Mouse (Mus musculus) urinary bladder, postnatal 25 days (tissue): ENCODE data around the gene Xlr5b.
"Not testable (repeated sequence)": the region's sequence is repeated elsewhere in the genome, so short reads cannot be mapped to it uniquely, and the experiment has no call there.

Experiments
- DNase-seq: peaks from one replicate; pipeline ENCODE4 v3.0.0; 2022; ENCODE audit warnings: low spot score

Gene Xlr5b

DNA sequence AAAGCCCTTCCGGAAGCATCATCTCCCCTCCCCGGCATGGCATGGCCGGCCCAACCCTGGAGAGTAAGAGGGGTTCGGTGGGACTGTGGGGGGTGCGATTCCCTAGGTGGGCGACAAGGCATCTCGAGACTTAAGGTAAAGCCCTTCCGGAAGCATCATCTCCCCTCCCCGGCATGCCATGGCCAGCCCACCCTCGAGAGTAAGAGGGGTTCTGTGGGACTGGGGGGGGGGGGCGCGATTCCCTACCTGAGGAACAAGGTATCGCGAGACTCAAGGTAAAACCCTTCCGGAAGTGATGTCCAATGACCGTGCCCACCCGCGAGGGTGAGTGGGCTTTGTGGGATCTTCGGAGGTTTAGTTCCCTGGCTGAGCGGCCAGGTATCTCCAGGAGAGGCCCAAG lies at the start of gene Xlr5b:
Gene Xlr5b (plus strand): TSS at position 301 of the 400 bp plus-strand sequence.
- not testable (repeated sequence) for DNase-seq

DNA sequence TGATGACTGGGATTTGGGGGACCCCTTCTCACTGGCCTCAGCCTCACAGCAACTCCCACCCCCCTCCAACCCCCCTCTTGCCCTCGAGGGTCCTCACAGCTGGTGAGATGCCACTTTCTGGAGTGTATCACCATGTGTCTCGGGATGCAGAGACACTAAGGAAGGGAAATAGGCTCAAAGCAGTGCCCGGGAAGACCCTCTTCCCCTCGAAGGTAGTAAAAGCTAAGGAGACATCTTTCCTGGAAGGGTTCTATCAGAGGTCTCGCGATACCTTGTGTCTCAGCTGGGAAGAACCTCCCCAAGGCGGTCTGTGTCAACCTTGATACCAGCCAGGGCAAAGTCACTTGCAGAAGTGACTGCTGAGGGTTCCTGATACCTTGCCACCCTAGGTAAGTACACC lies 31.8 kb upstream of the Xlr5b start, which contains the start of gene Gm14685:
Gene Gm14685 (plus strand): TSS at position 301 of the 400 bp plus-strand sequence.
- DNase-seq, result not testable (repeated sequence)

DNA sequence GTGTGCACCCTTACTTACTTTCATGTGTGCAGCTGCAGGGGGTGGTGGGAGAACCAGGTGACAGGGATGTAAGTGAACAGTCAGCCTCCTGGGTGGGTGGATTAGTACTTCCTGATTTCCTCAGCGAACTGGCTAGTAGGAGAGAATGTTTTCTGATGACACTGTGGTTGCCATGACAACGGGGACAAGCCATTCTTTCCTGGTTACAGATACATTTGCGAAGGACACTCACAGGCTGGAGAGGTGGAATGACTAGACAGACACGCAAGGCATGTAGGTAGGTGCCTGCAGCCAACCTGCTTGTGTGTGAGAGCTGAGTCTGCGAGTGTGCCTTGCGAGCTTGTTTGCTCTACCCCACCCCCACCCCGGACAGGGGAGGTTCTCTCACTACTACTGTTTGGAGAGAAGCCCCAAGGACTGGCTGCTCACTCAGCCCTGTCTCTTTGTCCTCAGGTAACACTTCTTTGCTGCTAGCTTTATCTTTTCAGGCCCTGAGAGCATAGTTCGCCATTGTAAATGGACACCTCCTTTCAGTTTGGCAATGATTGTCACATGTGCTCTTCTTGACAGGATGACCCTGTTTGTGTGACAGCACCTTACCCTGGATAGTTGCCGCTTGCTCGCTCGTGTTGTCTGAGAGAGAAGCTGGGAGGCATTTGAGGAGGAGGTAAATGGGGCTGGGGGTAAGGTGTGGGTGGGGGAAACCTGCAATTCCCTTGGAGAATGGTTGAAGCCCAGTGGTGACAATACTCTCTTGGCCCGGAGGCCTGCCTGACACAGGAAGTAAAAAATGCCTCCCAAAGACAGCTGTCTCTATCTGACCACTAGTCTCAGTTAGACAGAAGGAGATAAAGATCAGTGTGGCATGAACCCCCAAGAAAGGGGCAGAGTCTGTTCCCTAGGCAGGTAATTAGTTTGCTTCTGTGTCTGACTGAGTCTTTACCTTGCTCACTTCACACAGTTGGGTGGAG lies 25.5 kb upstream of the Xlr5b start:
- not testable (repeated sequence) for DNase-seq

DNA sequence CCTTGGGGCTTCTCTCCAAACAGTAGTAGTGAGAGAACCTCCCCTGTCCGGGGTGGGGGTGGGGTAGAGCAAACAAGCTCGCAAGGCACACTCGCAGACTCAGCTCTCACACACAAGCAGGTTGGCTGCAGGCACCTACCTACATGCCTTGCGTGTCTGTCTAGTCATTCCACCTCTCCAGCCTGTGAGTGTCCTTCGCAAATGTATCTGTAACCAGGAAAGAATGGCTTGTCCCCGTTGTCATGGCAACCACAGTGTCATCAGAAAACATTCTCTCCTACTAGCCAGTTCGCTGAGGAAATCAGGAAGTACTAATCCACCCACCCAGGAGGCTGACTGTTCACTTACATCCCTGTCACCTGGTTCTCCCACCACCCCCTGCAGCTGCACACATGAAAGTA lies 5.4 kb upstream of the Xlr5b start:
- not testable (repeated sequence) for DNase-seq

DNA sequence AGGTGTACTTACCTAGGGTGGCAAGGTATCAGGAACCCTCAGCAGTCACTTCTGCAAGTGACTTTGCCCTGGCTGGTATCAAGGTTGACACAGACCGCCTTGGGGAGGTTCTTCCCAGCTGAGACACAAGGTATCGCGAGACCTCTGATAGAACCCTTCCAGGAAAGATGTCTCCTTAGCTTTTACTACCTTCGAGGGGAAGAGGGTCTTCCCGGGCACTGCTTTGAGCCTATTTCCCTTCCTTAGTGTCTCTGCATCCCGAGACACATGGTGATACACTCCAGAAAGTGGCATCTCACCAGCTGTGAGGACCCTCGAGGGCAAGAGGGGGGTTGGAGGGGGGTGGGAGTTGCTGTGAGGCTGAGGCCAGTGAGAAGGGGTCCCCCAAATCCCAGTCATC lies 754 bp downstream of the Xlr5b start, which contains the start of gene DXBay18:
Gene DXBay18 (minus strand): TSS at position 101 of the 400 bp plus-strand sequence.
- DNase-seq, result not testable (repeated sequence)

DNA sequence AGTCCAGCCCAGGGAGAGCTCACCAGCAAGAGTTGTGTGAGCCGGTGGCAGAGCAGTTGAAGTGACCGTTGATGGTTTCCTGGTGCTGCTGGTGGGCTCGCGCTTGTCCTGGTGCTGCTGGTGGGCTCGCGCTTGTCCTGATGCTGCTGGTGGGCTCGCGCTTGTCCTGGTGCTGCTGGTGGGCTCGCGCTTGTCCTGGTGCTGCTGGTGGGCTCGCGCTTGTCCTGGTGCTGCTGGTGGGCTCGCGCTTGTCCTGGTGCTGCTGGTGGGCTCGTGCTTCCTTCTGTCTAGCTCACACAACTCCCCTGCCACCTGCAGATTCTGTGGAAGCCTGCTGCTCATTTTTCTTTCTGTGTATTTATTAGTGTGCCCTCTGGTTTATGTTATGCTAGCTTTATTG lies 28.3 kb downstream of the Xlr5b start, which contains the start of gene Spin2d:
Gene Spin2d (minus strand): TSS at position 101 of the 400 bp plus-strand sequence.
- DNase-seq, result not testable (repeated sequence)

DNA sequence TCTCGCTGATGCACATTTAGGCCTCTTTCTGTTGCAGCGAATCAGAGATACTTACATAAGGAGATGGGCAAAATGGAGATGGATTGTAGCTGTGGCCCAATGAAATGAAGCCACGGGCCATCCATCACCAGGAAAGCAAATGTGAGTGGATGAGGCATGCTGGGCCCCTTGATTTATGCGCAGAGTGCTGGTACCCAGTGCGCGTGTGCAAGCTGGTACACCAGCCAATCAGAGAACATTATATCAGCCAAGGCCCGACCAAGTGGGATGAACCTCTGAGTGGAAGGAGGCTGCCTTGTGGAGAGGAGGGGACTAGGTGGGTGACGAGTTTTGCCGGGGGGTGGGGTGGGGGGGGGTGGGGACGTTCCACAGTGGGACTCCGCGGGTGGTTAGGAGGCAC lies 43.3 kb downstream of the Xlr5b start, which contains the start of gene Xlr3b:
Gene Xlr3b (plus strand): TSS at position 274 of the 400 bp plus-strand sequence.
- DNase-seq, result not testable (repeated sequence)
